Mouse (Mus musculus) ovary, adult 18-20 months (tissue): ENCODE measurements around the gene U2af2.

Experiments used
- DNase-seq: peaks from one replicate; pipeline ENCODE4 v3.0.0; 2022; ENCODE audit warnings: low spot score, mixed read lengths

The U2af2 gene

GRCm38 (mm10) chr7:5037467-5037866, 24.5 kb upstream of the U2af2 start:
- DNase-seq: no peak

- peak; percentile 88 for DNase-seq
These were observed 23.7 kb upstream of the U2af2 start, which contains the start of gene Zfp784 for GRCm38 (mm10) chr7:5038109-5038732. Gene Zfp784, minus strand, starts transcription at chr7:5038446.

GRCm38 (mm10) chr7:5038940-5039339, 23.0 kb upstream of the U2af2 start:
- no peak for DNase-seq

- DNase-seq: no peak
These were observed 17.0 kb upstream of the U2af2 start for GRCm38 (mm10) chr7:5044981-5045380.

- DNase-seq: no peak
These were observed 15.8 kb upstream of the U2af2 start for GRCm38 (mm10) chr7:5046112-5046511.

- no peak for DNase-seq
These were observed 14.6 kb upstream of the U2af2 start for GRCm38 (mm10) chr7:5047313-5047712.

GRCm38 (mm10) chr7:5051193-5052192, 10.4 kb upstream of the U2af2 start, which contains the start of gene Zfp580:
Gene Zfp580, plus strand, starts transcription at chr7:5051538.
- DNase-seq: peak; percentile 50

- no peak for DNase-seq
These were observed 9.5 kb upstream of the U2af2 start for GRCm38 (mm10) chr7:5052438-5052837.

- no peak for DNase-seq
These were observed 9.0 kb upstream of the U2af2 start for GRCm38 (mm10) chr7:5052931-5053343.

- no peak for DNase-seq
These were observed 8.3 kb upstream of the U2af2 start for GRCm38 (mm10) chr7:5053456-5054179.

- DNase-seq: no peak
These were observed 5.2 kb upstream of the U2af2 start for GRCm38 (mm10) chr7:5056651-5057263.

GRCm38 (mm10) chr7:5057381-5057780, 4.6 kb upstream of the U2af2 start:
- DNase-seq: no peak

GRCm38 (mm10) chr7:5057804-5058203, 4.1 kb upstream of the U2af2 start:
- no peak for DNase-seq

- DNase-seq: no peak
These were observed 3.3 kb upstream of the U2af2 start for GRCm38 (mm10) chr7:5058631-5059030.

- DNase-seq: no peak
These were observed 2.5 kb upstream of the U2af2 start for GRCm38 (mm10) chr7:5059421-5059820.

GRCm38 (mm10) chr7:5060239-5060731, 1.7 kb upstream of the U2af2 start:
- DNase-seq: peak; percentile 72

- peak; percentile 96 for DNase-seq
These were observed 784 bp upstream of the U2af2 start for GRCm38 (mm10) chr7:5060944-5061773.

GRCm38 (mm10) chr7:5062360-5063001, 538 bp downstream of the U2af2 start:
- DNase-seq: no peak

- no peak for DNase-seq
These were observed 2.9 kb downstream of the U2af2 start for GRCm38 (mm10) chr7:5064886-5065285.

- no peak for DNase-seq
These were observed 11.6 kb downstream of the U2af2 start for GRCm38 (mm10) chr7:5073586-5073985.
